Comparison of ENCODE assay signal across 8 mouse cellular contexts in genomic region chr2:172043235-172043610, GRCm38 (mm10). TPM values are rescaled to one million over a fixed set of nuclear protein-coding genes. Genes with fewer than 3 reads are reported as not detected.
A peak's percentile ranks its signal among the peaks of the same experiment; 100 is the strongest.
DNase-seq lines count a peak whose midpoint lies in the region; ATAC-seq lines count a peak whose summit lies in the region.
"Had no signal": no experiment of that assay in that cellular context is flagged by ENCODE, and none has a peak within 500 bp of the region (broad histone marks: within the 10 kb centered on the region; RNA-seq: fewer than 3 reads in every experiment).

Gene Cbln4, minus strand, starts transcription at chr2:172043466.

- H3K4me1 ChIP-seq in forebrain, embryonic 12.5 days, result peaks cover 33% of the 10 kb centered on the region
- H3K4me1 ChIP-seq in limb, embryonic 11.5 days (ENCODE audit: control insufficient read depth, insufficient read depth, low read length), result peaks cover 4% of the 10 kb centered on the region; the same call in 1 of the 2 replicates

- ATAC-seq in forebrain, embryonic 12.5 days (ENCODE audit: low FRiP score), result no peak
- no peak for ATAC-seq in limb, embryonic 11.5 days (ENCODE audit: insufficient number of reproducible peaks, low FRiP score, low TSS enrichment, low read depth)
- no peak for ATAC-seq in megakaryocyte, adult 5-6 weeks (ENCODE audit: poor library complexity, severe bottlenecking)

- DNase-seq in left cerebral cortex, adult 18-20 months (ENCODE audit: low spot score in 2 of 2), result peak in 1 of 2 experiments; percentile 33
- DNase-seq in left cerebral cortex, adult 11 months (ENCODE audit: low spot score), result no peak
- DNase-seq in limb, embryonic 11.5 days (ENCODE audit: low spot score), result no peak
- DNase-seq in right cerebral cortex, postnatal 4 days, result peak; percentile 18
- no peak for DNase-seq in spleen, postnatal 36 days (ENCODE audit: low spot score in 2 of 2)

- H3K9me3 ChIP-seq in forebrain, embryonic 12.5 days, result no peaks in the 10 kb centered on the region
- H3K9me3 ChIP-seq in limb, embryonic 11.5 days (ENCODE audit: control insufficient read depth, low read length), result no peaks in the 10 kb centered on the region

- peak within 1 kb of the TSS; percentile 36; the same call in 1 of the 2 replicates for H3K9ac ChIP-seq in forebrain, embryonic 12.5 days
- no peak within 1 kb of the TSS for H3K9ac ChIP-seq in limb, embryonic 11.5 days (ENCODE audit: low read length)

- H3K4me3 ChIP-seq in forebrain, embryonic 12.5 days (replicated peaks), result peak within 1 kb of the TSS; percentile 44
- peak within 1 kb of the TSS; percentile 32 for H3K4me3 ChIP-seq in limb, embryonic 11.5 days (ENCODE audit: low read depth, low read length)

- no peak within 1 kb of the TSS for H3K27ac ChIP-seq in forebrain, embryonic 12.5 days
- H3K27ac ChIP-seq in limb, embryonic 11.5 days (replicated peaks; ENCODE audit: low read depth, low read length), result no peak within 1 kb of the TSS

- peaks cover 60% of the 10 kb centered on the region for H3K27me3 ChIP-seq in forebrain, embryonic 12.5 days
- peaks cover 32% of the 10 kb centered on the region for H3K27me3 ChIP-seq in limb, embryonic 11.5 days (ENCODE audit: control insufficient read depth, insufficient read depth, low read length)

- H3K4me2 ChIP-seq in forebrain, embryonic 12.5 days, result peak within 1 kb of the TSS; percentile 72
- peak within 1 kb of the TSS; percentile 57 for H3K4me2 ChIP-seq in limb, embryonic 11.5 days (ENCODE audit: low read depth, severe bottlenecking)

- no peaks in the 10 kb centered on the region for H3K36me3 ChIP-seq in forebrain, embryonic 12.5 days (replicated peaks)
- no peaks in the 10 kb centered on the region for H3K36me3 ChIP-seq in limb, embryonic 11.5 days (ENCODE audit: control insufficient read depth, insufficient read depth, low read length)

- WGBS in forebrain, embryonic 12.5 days, result under 1% methylated on average over 21 of the region's 23 CpGs
- WGBS in limb, embryonic 11.5 days, result 2% methylated on average over 23 of the region's 23 CpGs

RNA-seq across cellular contexts. Expression of gene Cbln4, which starts in this region (rescaled TPM):
- 10 to 100 TPM; 21.5 to 28.5 TPM for total RNA-seq in left cerebral cortex, adult 18-20 months (2021)
- 3.3 and 3.9 TPM in 2 replicates for polyA plus RNA-seq in forebrain, embryonic 12.5 days (2016; fragmentation: Nextera tagmentation; extraction: Ambion mirVana)
- polyA plus RNA-seq in limb, embryonic 11.5 days (2014; fragmentation: Nextera tagmentation; extraction: Ambion mirVana), result 5.8 and 7.3 TPM in 2 replicates
- not detected in 2 replicates for total RNA-seq in megakaryocyte, adult 5-6 weeks (2015)
- not detected in 2 replicates for total RNA-seq in megakaryocyte, adult 5-6 weeks (2017)
- total RNA-seq: hematopoietic stem cell, adult 5-6 weeks had no signal

Comparison
In these comparisons a context has a peak if more than half of its experiments do, and no peak if none do; other contexts are left out.
1. RNA of gene Cbln4 (total RNA-seq): 21.5 to 28.5 TPM in left cerebral cortex, adult 18-20 months; not detected in megakaryocyte, adult 5-6 weeks; every median in the first group is over 10 times any median in the second.